Mouse (Mus musculus) lung, embryonic 14.5 days (tissue): Measurements from ENCODE around the gene Dennd5b. TPM values are rescaled to one million over a fixed set of nuclear protein-coding genes. Genes with fewer than 3 reads are reported as not detected.

Source experiments
- ATAC-seq: fragments of 200-750 bp; cut with Nextera tagmentation; 2 replicates; pipeline ENCODE4 v1.8.0; 2017; ENCODE audit warnings: mild to moderate bottlenecking, moderate TSS enrichment, moderate library complexity; ENCODE audit not compliant: insufficient read depth
- DNase-seq: peaks from one replicate; pipeline ENCODE4 v3.0.0-alpha.2; 2015
- H3K27ac ChIP-seq: fragments of 300-500 bp; sonication (generic); 2 replicates; pipeline ENCODE4 v1.5.1; 2014; ENCODE audit warnings: low read depth, mild to moderate bottlenecking, moderate library complexity
- H3K27me3 ChIP-seq: fragments of 300-500 bp; sonication (generic); 2 replicates; pipeline ENCODE4 v1.6.1; 2014; ENCODE audit warnings: low read length, control low read depth; ENCODE audit not compliant: insufficient read depth
- H3K36me3 ChIP-seq: fragments of 300-500 bp; sonication (generic); 2 replicates; pipeline ENCODE4 v1.6.1; 2014; ENCODE audit warnings: control low read depth; ENCODE audit not compliant: insufficient read depth
- H3K4me1 ChIP-seq: fragments of 300-500 bp; sonication (generic); 2 replicates; pipeline ENCODE4 v1.6.1; 2014; ENCODE audit warnings: antibody characterized with exemption, control low read depth; ENCODE audit not compliant: insufficient read depth
- H3K4me2 ChIP-seq: fragments of 300-500 bp; sonication (generic); 2 replicates; pipeline ENCODE4 v1.6.1; 2014; ENCODE audit warnings: mild to moderate bottlenecking
- H3K4me3 ChIP-seq: fragments of 300-500 bp; sonication (generic); 2 replicates; pipeline ENCODE4 v1.5.1; 2014; ENCODE audit warnings: low read depth, low read length
- H3K9ac ChIP-seq: fragments of 300-500 bp; sonication (generic); 2 replicates; pipeline ENCODE4 v1.6.1; 2014
- H3K9me3 ChIP-seq: fragments of 300-500 bp; sonication (generic); 2 replicates; pipeline ENCODE4 v1.6.1; 2016; ENCODE audit warnings: low read depth, low read length, control low read depth
- CTCF ChIP-seq: IDR thresholded peaks from 2 replicates; pipeline ENCODE4 v1.5.1; 2016; ENCODE audit warnings: antibody characterized with exemption, low read depth
- WGBS: fragments of 180-500 bp; shearing (Covaris S2); extraction: QIAGEN DNeasy Blood & Tissue Kit; methylation state at CpG from one replicate; pipeline ENCODE4 v1.1.7; 2014; 5-methylcytosine and 5-hydroxymethylcytosine counted together
- polyA plus RNA-seq: library from polyadenylated mRNA; unstranded; fragments of >200 nt; fragmentation: Nextera tagmentation; extraction: Ambion mirVana; gene quantifications from 2 replicates; pipeline ENCODE4 v1.2.1, GENCODE M21; 2014

Dennd5b gene
- polyA plus RNA-seq, 1 experiment from 2014 or later = 9.8 TPM

DNA sequence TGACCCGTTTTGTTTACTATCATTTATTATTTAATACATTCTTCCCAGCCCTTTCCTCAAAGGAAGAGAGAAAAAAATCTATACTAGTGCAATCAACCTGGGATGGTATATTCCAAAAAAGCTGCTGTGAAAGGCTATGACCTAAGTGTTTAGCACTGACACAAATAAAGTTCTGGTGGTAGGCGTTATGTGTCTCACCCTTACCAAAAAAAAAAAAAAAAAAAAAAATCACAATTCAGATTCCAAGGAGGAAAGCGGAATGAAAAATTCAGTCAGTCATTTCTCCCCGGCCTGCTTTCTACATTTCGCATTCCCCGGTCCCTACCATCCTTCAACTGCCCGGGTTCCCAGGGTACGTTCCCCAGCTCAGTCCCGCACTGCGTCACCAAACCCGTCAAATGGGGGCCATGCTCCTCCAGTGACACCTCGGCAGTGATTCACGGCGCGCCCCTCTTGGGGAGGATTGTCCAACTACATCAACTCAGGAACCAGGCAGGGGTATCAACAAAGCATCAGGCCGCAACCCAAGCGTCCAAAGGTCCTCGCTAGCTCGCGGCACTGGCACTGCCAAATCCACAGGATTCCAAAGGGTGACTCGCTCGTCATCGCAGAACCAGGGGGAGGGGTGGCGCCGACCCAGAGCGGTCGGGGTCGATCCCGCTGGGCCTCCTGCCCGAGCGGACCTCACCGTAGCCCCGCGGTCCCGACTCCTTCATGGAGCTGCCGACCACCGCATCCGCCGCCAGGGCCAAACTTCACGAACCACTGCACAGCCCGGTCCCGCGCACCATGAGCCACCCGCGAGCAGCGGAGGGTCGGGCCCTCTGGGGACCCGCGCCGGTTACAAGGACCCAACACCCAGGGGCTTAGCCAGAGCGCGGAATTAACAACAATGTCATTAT, 1.1 kb downstream of the Dennd5b start:
- H3K4me2 ChIP-seq = peak overlapping the region; percentile 81
- H3K9ac ChIP-seq = peak overlapping the region; percentile 92
- no peaks in the 10 kb centered on the region for H3K9me3 ChIP-seq
- H3K27ac ChIP-seq = peak overlapping the region; percentile 94
- ATAC-seq (peak; percentile 67), DNase-seq (peak; percentile 72)
- no peaks in the 10 kb centered on the region for H3K27me3 ChIP-seq
- TF ChIP-seq CTCF = peak; percentile 25; the same call in 1 of the 2 replicates
- H3K36me3 ChIP-seq = no peaks in the 10 kb centered on the region
- WGBS = 1% methylated on average over 52 of the region's 52 CpGs
- peak overlapping the region; percentile 81 for H3K4me3 ChIP-seq
- H3K4me1 ChIP-seq = no peaks in the 10 kb centered on the region

DNA sequence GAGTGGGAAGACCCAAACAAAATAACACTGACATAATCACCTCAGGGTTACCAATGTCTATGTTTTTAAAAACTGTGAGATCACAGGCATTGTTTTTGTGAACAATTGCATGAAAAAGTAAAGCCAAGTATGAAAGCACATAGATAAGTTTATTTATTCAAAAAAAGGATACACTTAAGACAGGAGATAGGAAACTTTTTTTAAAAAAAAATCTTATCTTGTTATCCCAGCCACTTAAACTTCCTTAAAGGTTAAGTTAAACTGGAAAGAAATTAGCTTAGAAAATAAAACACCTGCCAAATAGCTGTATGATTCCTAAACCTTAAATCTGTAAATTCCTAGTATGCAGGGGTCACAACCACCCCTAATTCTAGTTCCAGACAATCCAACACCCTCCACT, 2.5 kb downstream of the Dennd5b start:
- no peak overlapping the region for H3K4me3 ChIP-seq
- no peak overlapping the region for H3K27ac ChIP-seq
- DNase-seq (no peak), ATAC-seq (no peak)
- no peaks in the 10 kb centered on the region for H3K4me1 ChIP-seq
- H3K9me3 ChIP-seq = no peaks in the 10 kb centered on the region
- H3K27me3 ChIP-seq = no peaks in the 10 kb centered on the region
- no peak for TF ChIP-seq CTCF
- no peak overlapping the region for H3K4me2 ChIP-seq
- H3K36me3 ChIP-seq = no peaks in the 10 kb centered on the region
- H3K9ac ChIP-seq = no peak overlapping the region

DNA sequence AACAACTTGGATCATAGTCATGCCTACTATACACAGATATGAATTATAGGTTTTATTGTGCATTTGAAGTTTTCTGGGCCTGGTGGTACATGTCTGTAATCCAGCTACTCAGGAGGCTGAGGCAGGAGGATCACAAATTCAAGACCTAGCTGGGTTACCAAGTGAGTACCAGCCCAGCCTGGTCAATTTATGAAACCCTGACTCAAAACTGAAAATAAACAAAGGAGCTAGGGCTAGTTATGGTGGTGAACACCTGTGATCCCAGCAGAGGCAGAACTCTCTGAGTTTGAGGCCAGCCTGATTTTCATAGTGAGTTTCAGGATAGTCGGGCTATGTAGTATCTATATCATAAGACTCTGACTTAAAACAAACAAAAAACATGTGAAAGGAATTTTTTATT, 4.2 kb downstream of the Dennd5b start:
- 90% methylated on average over 1 of the region's 1 CpGs for WGBS
- H3K4me2 ChIP-seq = no peak overlapping the region
- H3K36me3 ChIP-seq = no peaks in the 10 kb centered on the region
- no peak overlapping the region for H3K27ac ChIP-seq
- no peak overlapping the region for H3K4me3 ChIP-seq
- no peaks in the 10 kb centered on the region for H3K9me3 ChIP-seq
- ATAC-seq = no peak
- no peak for DNase-seq
- TF ChIP-seq CTCF = no peak
- H3K9ac ChIP-seq = no peak overlapping the region
- H3K27me3 ChIP-seq = no peaks in the 10 kb centered on the region
- no peaks in the 10 kb centered on the region; the same call in 1 of the 2 replicates for H3K4me1 ChIP-seq

DNA sequence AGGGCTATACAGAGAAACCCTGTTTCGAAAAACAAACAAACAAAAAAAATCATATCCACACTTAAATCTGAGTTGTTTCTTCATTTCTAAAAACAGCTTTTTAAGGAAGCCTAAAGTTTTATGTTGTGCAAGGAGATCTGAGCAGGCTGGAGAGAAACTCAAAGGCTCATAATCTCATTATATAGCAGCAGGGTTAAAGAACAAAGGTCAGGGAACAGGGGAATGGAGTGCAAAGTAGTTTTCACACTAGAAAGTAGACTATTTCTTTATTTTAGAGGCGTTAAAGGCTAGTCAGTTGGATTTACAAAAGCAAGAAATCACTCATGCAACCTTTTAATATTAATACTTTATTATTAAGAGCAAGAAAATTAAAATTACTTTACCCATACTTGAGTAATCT, 5.2 kb downstream of the Dennd5b start:
- 83% methylated on average over 2 of the region's 2 CpGs for WGBS
- ATAC-seq = no peak

DNA sequence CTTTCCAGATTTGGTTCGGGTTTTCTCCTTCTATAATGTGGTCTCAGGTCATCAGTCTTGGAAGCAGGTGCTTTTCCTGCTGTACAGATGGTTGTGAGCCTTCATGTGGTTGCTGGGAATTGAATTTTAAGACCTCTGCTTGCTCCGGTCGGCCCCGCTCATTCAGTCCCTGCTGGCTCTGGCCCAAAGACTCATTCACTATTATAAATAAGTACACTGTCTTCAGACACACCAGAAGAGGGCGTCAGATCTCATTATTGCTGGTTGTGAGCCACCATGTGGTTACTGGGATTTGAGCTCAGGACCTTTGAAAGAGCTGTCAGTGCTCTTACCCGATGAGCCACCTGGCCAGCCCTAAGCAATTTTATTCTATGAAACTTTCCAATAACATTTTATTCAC, 6.1 kb downstream of the Dennd5b start:
- Histone ChIP-seq H3K4me2 (no peak overlapping the region), H3K27me3 (no peaks in the 10 kb centered on the region), H3K9ac (no peak overlapping the region), H3K4me1 (no peaks in the 10 kb centered on the region; the same call in 1 of the 2 replicates), H3K9me3 (no peaks in the 10 kb centered on the region), H3K4me3 (no peak overlapping the region), H3K27ac (no peak overlapping the region), H3K36me3 (no peaks in the 10 kb centered on the region)
- TF ChIP-seq CTCF = no peak
- DNase-seq (peak; percentile 11), ATAC-seq (no peak)
- 64% methylated on average over 6 of the region's 6 CpGs for WGBS

More for the DNA sequence above, 5.2 kb downstream of the Dennd5b start:
- no peak for DNase-seq
- Histone ChIP-seq H3K4me2 (no peak overlapping the region), H3K4me3 (no peak overlapping the region), H3K27me3 (no peaks in the 10 kb centered on the region), H3K9me3 (no peaks in the 10 kb centered on the region), H3K4me1 (no peaks in the 10 kb centered on the region; the same call in 1 of the 2 replicates), H3K27ac (no peak overlapping the region), H3K9ac (no peak overlapping the region), H3K36me3 (no peaks in the 10 kb centered on the region)
- no peak for TF ChIP-seq CTCF

DNA sequence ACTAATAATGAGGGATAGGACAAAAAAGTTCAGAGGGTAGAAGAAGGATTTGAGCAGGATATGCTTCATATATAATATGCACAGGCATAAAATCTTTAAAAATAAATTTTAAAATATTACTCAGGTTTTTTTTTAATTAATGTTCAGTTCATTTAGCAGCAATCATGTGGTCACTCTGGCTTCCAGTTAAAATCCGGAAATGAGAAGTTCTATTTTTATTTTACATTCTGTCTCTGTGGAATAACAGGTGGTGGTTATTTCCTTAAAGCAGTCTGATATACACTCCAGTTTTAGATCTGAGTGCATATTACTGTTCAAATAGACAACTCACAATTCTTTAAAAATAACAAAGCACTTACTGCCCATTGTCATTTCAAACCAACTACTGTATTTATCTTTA, 6.9 kb downstream of the Dennd5b start:
- 51% methylated on average over 1 of the region's 1 CpGs for WGBS
- DNase-seq (no peak), ATAC-seq (no peak)
- H3K4me1 ChIP-seq = no peaks in the 10 kb centered on the region; the same call in 1 of the 2 replicates
- no peak overlapping the region for H3K9ac ChIP-seq
- no peak for TF ChIP-seq CTCF
- H3K27ac ChIP-seq = no peak overlapping the region
- no peak overlapping the region for H3K4me2 ChIP-seq
- H3K4me3 ChIP-seq = no peak overlapping the region
- H3K27me3 ChIP-seq = no peaks in the 10 kb centered on the region
- no peaks in the 10 kb centered on the region for H3K36me3 ChIP-seq
- no peaks in the 10 kb centered on the region for H3K9me3 ChIP-seq

DNA sequence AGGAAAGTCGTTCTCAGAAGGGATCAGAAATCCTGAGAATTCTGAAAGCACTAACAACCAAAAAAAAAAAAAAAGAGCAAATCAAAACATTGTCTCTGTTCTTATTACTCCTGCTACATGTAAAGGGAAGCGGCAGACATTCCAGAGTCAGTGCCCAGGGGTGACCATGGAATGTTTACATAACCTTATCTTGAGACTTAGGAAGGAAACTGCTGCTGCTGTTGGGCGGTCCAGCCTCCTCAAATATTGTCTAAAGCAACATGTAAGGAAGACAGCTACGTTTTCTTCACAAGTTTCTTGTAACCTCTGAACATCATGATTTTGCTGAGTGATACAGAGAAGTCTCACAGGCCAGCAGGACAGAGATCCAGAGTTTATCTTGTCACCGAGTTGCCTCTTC, 8.0 kb downstream of the Dennd5b start:
- Histone ChIP-seq H3K27me3 (no peaks in the 10 kb centered on the region), H3K9ac (no peak overlapping the region), H3K4me1 (no peaks in the 10 kb centered on the region; the same call in 1 of the 2 replicates), H3K4me2 (peak overlapping the region; percentile 24; the same call in 1 of the 2 replicates), H3K27ac (no peak overlapping the region), H3K4me3 (no peak overlapping the region), H3K36me3 (no peaks in the 10 kb centered on the region), H3K9me3 (no peaks in the 10 kb centered on the region)
- peak; percentile 68 for DNase-seq
- ATAC-seq = peak; percentile 90
- no peak for TF ChIP-seq CTCF
- WGBS = 2% methylated on average over 5 of the region's 5 CpGs
